Mouse (Mus musculus) G1E (cell line): ENCODE data around the gene Evx1. TPM values are rescaled to one million over a fixed set of nuclear protein-coding genes. Genes with fewer than 3 reads are reported as not detected.

ENCODE experiments used
- ATAC-seq: 2 replicates; pipeline ENCODE4 v1.8.0; 2016; ENCODE audit warnings: mild to moderate bottlenecking; ENCODE audit not compliant: insufficient number of reproducible peaks, poor library complexity, low FRiP score, severe bottlenecking; ENCODE audit errors: extremely low read depth
- DNase-seq: peaks from one replicate; pipeline ENCODE4 v3.0.0; 2012; ENCODE audit warnings: low spot score
- H3K27me3 ChIP-seq: 2 replicates; pipeline ENCODE4 v1.6.1; 2012; ENCODE audit warnings: mild to moderate bottlenecking, low read length, inconsistent platforms; ENCODE audit not compliant: insufficient read depth
- H3K36me3 ChIP-seq: replicated peaks from 2 replicates; pipeline ENCODE3; 2012; ENCODE audit warnings: mild to moderate bottlenecking, inconsistent platforms
- H3K4me1 ChIP-seq: 2 replicates; pipeline ENCODE4 v1.6.1; 2012; ENCODE audit warnings: low read depth, low read length, inconsistent platforms, mixed read lengths; ENCODE audit not compliant: insufficient read depth
- H3K4me3 ChIP-seq: 2 replicates; pipeline ENCODE4 v1.5.1; 2012; ENCODE audit warnings: low read depth, mild to moderate bottlenecking, inconsistent platforms, low read length, moderate library complexity, mixed read lengths
- H3K9me3 ChIP-seq: replicated peaks from 2 replicates; pipeline ENCODE4 v1.6.1; 2012; ENCODE audit warnings: inconsistent platforms
- CTCF ChIP-seq: IDR thresholded peaks from 2 replicates; pipeline ENCODE4 v1.5.1; 2012; ENCODE audit warnings: low read depth, low read length, inconsistent platforms, mixed read lengths
- GATA1 ChIP-seq: IDR thresholded peaks from 2 replicates; pipeline ENCODE4 v1.6.1; 2012; ENCODE audit warnings: borderline replicate concordance, low read length, inconsistent platforms, mixed read lengths
- GATA2 ChIP-seq: IDR thresholded peaks from 2 replicates; pipeline ENCODE4 v1.6.1; 2012; ENCODE audit warnings: low read depth, low read length, inconsistent platforms, borderline replicate concordance
- POLR2AphosphoS5 ChIP-seq: IDR thresholded peaks from 2 replicates; pipeline ENCODE4 v1.6.1; 2012; ENCODE audit warnings: low read depth, low read length, inconsistent platforms; ENCODE audit not compliant: insufficient replicate concordance
- TAL1 ChIP-seq: conservative IDR thresholded peaks from 2 replicates; pipeline ENCODE4 v1.6.1; 2012; ENCODE audit warnings: low read depth, low read length, inconsistent platforms, mixed read lengths
- polyA plus RNA-seq: library from polyadenylated mRNA; stranded (reverse); fragments of >175 nt; gene quantifications from 2 replicates; pipeline ENCODE4 v1.2.3, GENCODE M21; 2012
- total RNA-seq, 2 experiments: library from RNA; stranded (forward) in 1 of 2; stranded (reverse) in 1 of 2; fragments of 200-1000 nt in 1 of 2; fragments of >200 nt in 1 of 2; fragmentation: Nextera tagmentation in 1 of 2; gene quantifications; 2 replicates each; pipeline ENCODE4 v1.2.3; 2014 to 2017

Gene Evx1
- total and polyA plus RNA-seq, 3 experiments: not detected

DNA sequence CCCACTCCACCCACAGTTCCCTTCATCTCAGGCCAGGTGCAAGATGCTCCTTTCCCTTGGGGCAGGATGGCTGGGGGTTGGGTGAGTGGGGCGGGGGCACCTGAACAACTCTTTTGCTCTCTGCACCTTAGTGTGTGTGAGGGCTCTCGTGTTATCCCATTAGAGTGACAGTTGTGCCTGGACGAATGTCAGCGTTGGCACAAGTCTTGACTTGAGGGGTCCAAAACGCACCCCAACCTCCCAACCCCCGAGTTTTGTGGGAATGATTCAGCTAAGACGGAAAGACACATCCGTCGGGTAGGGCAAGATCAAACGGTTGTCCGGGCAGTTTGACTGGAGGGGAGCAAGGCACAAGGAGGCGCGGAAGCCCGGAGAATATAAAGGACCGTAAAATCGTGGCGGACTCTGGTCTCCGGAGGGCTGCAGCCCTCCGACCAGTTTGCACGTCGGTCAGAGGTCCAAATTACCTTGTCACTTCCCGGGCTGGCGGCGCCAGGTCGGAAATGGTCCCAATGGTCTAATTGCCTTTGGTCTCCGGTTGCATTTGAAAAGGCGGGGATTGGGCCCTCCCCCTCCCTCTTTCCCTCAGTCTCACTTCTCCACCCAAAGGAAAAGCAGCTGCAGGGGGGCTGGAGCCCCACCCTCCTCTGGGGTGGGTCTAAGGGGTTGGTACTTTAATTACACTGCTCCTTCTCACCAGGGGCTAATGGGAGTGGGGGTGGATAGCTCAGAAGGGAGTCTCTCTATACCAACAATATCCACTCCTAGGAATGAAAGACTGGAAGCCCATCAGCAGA is 1.2 kb downstream of the Evx1 start:
- DNase-seq (no peak), ATAC-seq (no peak)
- TF ChIP-seq POLR2AphosphoS5: no peak
- no peak for TF ChIP-seq GATA1
- TF ChIP-seq GATA2: no peak
- no peak for TF ChIP-seq TAL1
- no peak for TF ChIP-seq CTCF
- H3K36me3 ChIP-seq: no peaks in the 10 kb centered on the region
- no peak overlapping the region for H3K4me3 ChIP-seq
- H3K9me3 ChIP-seq: no peaks in the 10 kb centered on the region
- peaks cover 43% of the 10 kb centered on the region for H3K27me3 ChIP-seq
- H3K4me1 ChIP-seq: no peaks in the 10 kb centered on the region

DNA sequence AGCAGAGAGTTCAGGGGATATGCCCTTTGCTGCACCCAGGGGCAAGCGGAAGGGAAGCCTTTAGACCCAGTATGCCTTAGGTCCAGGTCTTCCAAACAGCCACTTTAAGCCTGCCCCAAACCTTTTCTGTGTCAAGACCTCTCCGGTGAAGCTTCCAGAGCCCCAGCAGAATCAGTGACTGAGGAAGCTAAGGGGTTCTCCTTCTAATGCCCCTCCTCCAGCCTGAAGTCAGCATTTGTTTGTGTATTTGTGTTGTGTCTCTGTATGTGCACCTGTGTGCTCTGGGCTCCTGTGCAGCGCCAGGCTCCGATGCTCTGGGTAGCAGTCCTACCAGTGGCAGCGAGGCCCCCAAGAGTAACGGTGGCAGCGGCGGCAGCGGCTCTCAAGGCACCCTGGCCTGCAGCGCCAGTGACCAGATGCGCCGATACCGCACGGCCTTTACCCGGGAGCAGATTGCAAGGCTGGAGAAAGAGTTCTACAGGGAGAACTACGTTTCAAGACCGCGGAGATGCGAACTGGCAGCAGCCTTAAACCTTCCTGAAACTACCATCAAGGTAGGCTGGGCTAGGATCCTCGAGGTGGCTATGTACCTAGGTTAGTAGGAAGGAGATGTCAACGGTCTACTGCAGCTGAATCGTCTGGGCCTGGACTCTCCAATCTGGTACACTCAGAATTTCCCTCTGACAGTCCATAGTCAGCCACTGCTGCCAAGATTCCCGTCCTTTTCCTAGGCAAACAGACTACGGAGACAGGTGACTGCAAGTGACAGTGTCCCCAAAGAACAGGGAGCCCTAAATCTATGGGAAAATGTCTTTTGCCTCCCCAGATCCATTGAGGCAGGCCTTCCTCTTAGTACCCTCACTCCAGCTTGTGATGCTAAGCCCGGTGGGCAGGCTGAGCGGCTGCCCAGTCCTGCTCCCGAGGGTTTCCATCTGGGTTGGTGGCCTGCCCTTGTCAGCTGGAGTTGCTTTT is 2.4 kb downstream of the Evx1 start:
- Histone ChIP-seq H3K4me1 (no peaks in the 10 kb centered on the region), H3K9me3 (no peaks in the 10 kb centered on the region), H3K4me3 (no peak overlapping the region), H3K27me3 (peaks cover 31% of the 10 kb centered on the region), H3K36me3 (no peaks in the 10 kb centered on the region)
- TF ChIP-seq POLR2AphosphoS5 (no peak), GATA2 (no peak), GATA1 (no peak), CTCF (no peak), TAL1 (no peak)
- no peak for DNase-seq
- ATAC-seq: no peak

DNA sequence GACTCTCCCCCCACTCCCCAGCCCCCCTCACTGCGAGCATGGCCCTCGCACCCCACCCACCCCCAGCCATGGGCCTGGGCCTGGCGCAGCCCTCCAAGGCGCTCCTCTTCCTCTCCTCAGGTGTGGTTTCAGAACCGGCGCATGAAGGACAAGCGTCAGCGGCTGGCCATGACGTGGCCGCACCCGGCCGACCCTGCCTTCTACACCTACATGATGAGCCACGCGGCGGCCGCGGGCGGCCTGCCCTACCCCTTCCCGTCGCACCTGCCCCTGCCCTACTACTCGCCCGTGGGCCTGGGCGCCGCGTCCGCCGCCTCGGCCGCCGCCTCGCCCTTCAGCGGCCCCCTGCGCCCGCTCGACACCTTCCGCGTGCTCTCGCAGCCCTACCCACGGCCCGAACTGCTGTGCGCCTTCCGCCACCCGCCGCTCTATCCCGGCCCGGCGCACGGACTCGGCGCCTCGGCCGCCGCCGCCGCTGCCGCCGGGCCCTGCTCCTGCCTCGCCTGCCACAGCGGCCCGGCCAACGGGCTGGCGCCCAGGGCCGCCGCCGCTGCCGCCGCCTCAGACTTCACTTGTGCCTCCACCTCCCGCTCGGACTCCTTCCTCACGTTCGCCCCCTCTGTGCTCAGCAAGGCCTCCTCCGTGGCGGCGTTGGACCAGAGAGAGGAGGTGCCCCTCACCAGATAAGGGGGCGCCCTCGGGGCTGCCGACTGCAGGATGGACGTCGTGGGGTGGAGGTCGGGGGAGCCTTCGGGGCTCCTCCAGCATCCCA is 3.3 kb downstream of the Evx1 start:
- no peaks in the 10 kb centered on the region for H3K9me3 ChIP-seq
- H3K4me1 ChIP-seq: no peaks in the 10 kb centered on the region
- H3K36me3 ChIP-seq: no peaks in the 10 kb centered on the region
- TF ChIP-seq GATA2: no peak
- TF ChIP-seq GATA1: no peak
- no peak for TF ChIP-seq CTCF
- no peak for TF ChIP-seq TAL1
- no peak for TF ChIP-seq POLR2AphosphoS5
- no peak for ATAC-seq
- no peak for DNase-seq
- no peak overlapping the region for H3K4me3 ChIP-seq
- H3K27me3 ChIP-seq: peaks cover 25% of the 10 kb centered on the region

DNA sequence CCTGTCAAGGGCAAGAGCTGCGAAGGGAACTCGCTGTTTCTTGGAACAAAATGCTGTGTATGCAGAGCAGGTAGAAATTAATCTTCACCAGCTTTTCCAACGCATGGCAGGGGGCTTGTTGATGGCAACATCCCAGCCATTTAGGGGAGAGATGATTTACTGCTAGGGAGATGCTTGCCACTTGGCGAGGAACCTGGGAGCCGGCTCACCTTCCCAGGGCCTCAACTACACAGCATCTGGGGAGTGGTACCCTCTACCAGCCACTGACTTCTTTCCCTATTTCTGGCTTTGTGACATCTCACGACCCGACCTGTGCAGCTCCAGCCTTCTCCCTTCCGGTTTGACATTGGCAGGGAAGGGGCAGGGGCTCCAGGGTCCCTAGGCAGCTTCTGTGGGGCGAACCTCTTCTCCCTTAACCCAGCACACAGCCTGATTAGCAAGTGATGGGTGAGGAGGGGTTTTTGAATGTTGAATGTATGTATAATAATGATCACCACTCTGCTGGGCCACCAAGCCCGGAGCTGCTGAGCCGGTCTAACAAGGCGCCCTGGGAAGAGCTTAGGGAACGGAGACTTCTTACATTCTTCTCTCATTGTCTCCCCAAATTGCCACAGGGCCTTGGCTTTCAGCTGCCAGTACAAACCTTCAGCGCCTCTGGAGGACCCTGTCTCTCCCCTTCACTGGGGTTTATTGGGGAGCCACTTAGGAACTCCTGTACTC is 4.3 kb downstream of the Evx1 start:
- Histone ChIP-seq H3K27me3 (peaks cover 17% of the 10 kb centered on the region), H3K4me3 (no peak overlapping the region), H3K4me1 (no peaks in the 10 kb centered on the region), H3K36me3 (no peaks in the 10 kb centered on the region), H3K9me3 (no peaks in the 10 kb centered on the region)
- no peak for ATAC-seq
- no peak for DNase-seq
- TF ChIP-seq GATA2 (no peak), CTCF (no peak), TAL1 (no peak), GATA1 (no peak), POLR2AphosphoS5 (no peak)

DNA sequence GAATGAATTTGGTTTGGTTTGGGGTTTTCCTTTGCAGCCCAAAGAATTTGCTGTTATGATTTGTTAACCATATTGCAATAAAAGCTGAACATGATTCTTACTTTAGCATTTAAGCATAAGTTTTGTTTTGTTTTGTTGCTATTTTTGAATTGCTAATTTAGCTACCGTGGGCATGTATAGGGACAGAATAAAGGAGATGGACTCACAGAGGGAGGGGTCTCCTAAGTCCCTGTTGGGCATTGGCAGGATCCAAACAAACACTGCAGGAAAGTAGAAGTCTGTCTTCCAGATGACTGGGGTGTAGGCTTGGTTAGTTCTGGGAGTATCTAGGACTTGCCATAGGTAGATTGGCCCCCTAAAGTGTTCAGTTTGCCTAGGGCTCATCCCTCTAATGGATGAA is 5.0 kb downstream of the Evx1 start:
- H3K4me1 ChIP-seq: no peaks in the 10 kb centered on the region
- H3K36me3 ChIP-seq: no peaks in the 10 kb centered on the region
- no peaks in the 10 kb centered on the region for H3K9me3 ChIP-seq
- ATAC-seq (no peak), DNase-seq (no peak)
- H3K27me3 ChIP-seq: peaks cover 15% of the 10 kb centered on the region
- TF ChIP-seq TAL1: no peak
- TF ChIP-seq GATA2: no peak
- TF ChIP-seq GATA1: no peak
- TF ChIP-seq CTCF: no peak
- no peak overlapping the region for H3K4me3 ChIP-seq
